Mouse (Mus musculus): ENCODE data around the gene Zmiz1.

The Zmiz1 gene

DNA sequence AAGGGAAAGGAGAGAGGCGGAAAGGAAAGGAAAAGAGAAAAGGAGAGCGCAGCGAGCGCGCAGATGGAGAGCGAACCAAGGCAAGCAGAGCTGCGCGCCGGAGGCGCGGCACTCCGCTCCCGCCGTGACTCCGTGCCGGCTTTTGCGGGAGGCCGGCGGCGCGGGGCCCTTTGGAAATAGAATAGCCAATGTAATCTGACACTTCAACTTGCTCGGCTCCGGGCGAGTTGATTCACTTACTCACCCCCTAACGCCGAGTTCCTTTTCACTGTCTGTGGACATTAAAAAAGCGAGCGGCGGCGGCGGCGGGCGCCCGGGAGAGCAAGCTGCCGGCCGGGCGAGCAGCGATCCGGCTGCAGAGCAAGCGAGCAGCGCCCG, at the start of gene Zmiz1:
Gene Zmiz1 (plus strand): TSS at position 170 of the 378 bp plus-strand sequence.
- DNase-seq (ENCODE audit: low read depth, low spot score) = peak; percentile 90

DNA sequence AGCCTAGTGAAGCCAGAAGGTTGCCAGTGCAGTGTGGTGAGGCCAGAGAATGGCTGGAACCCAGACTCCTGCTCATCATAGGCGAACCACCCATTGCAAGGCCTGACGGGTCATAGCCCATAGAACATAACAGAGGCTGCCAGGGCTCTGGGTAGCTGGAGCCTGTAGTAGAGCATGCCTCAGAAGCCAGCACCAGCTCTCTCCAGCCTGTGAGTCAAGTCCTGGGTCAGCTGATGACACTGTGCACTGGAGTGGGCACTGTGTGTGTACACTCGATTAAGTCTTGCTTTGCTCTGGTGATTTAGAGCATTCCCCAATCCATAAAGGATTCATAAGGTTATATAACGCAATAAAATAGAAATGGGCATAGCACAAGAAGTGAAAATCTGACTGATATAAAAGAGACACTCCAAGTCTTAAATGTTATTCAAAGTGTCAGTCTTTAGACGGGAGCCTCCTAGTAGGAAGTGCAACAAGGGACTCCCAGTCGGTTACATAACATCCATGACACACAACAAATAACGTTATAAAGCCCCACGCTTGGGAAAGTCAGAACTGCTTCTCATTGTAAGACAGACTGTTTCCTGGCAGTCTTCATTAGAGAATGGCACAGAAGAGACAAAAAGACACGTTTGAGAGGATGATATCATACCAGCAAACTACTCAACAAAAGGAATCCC, 47.0 kb upstream of the Zmiz1 start:
- DNase-seq (ENCODE audit: low read depth, low spot score) = no peak

GRCm38 (mm10) chr14:25412811-25413210, 46.2 kb upstream of the Zmiz1 start:
- DNase-seq (ENCODE audit: low read depth, low spot score) = no peak

GRCm38 (mm10) chr14:25413510-25413909, 45.5 kb upstream of the Zmiz1 start:
- no peak for DNase-seq (ENCODE audit: low read depth, low spot score)

DNA sequence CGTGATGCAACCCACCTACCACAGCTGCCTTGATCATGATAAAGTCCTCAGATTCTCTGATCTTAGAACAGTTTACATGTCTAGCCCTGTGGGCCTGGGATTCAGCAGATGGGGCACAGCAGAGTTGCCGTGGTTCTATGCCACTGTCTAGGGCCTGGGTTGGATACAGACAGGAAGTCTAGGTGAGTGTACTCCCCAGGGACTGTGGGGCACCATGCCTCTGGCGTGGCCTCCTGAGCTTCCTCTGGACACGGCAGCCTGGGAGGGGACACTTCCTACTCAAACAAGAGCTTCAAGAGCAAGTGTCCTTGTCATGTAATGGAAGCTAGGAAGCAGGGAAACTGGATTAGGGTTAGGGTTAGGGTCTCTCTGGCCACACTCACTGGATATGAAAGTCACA, 44.9 kb upstream of the Zmiz1 start:
- no peak for DNase-seq (ENCODE audit: low read depth, low spot score)

DNA sequence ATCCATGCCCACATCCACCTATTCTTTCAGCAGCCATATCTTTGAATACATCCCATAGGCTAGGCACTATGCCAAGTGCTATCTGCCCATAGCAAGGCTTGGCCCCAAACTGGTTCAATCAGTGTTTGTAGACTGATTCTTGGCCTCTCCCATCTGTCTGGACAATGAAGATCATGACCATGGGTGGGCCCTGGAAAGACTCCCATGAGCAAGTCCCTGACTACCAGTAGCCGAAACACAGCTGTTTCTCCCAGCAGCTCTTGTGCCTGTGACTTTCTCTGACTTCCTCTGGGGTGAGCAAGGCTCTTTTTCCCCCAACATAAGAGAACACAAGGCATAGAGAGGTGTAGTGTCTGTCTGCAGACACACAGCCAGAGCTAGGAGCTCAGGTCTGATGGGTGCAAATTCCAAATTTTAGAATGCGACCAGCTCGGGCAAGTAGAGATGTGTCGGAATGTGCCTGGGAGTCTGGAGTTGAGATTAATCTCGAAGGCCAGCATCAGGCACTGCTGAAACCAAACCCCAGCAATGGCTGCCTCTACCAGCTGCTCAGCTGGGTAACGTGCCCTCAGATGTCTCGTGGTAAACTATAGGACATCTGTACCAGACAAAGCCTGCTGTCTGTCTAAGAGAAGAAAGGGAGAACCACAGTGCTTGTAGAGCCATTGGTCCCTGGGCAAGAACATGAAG, 38.8 kb upstream of the Zmiz1 start:
- DNase-seq (ENCODE audit: low read depth, low spot score) = no peak

DNA sequence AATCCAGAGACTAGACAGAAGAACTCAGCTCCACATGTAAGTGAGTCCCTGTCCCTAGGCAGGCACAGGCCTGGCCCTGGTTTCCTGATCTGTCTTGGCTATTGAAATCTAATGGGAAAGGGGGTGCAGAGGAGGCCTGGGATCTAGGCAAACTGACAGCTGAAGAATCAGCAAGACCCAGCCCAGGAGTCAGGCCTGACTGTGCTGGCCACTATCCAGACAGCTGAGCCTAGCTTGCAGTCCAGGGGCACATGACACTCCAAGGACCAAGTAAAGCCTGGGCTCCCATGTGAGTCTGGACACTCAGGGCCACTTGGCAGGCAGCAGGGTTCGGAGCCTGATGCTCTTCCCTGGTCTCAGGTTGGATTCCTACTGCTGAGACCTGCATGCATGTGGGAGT, 38.0 kb upstream of the Zmiz1 start:
- DNase-seq (ENCODE audit: low read depth, low spot score) = no peak

DNA sequence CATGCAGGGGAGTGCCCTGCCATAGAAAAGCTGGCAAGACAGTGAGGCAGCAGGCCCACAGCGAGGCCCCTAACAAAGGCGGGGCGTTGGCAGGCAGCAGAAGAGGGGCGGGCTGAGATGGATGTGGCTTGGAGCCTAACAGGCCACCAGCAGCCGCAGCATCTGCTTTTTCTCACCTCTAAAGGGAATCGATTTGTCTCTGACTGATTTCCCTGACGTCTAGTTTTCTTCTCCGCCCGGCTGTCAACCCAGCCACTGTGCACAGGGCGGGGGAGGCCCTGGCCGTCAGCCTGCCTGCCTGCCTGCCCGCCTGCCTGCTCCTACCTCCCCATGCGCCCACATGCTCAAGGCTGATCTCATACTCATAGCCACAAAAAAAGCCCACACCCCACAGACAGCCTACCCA, 37.4 kb upstream of the Zmiz1 start:
- DNase-seq (ENCODE audit: low read depth, low spot score) = peak; percentile 63

DNA sequence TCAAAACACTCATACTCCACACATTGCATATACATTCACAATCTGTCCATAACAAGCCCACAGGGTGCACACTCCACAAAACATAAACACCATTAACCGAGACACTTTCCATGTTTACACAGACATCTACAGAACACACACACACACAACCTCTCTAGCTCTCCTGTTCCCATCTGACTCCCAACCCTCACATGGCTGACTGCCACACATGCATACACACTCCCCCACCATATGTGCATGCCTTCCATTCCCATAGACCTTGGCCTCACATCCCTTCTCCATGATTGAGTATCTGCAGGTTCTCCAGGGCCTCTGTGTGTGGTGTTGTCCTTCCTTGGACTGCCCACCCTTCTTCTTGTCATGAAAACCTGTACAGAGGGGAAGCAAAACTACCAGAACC, 36.0 kb upstream of the Zmiz1 start:
- DNase-seq (ENCODE audit: low read depth, low spot score) = no peak

DNA sequence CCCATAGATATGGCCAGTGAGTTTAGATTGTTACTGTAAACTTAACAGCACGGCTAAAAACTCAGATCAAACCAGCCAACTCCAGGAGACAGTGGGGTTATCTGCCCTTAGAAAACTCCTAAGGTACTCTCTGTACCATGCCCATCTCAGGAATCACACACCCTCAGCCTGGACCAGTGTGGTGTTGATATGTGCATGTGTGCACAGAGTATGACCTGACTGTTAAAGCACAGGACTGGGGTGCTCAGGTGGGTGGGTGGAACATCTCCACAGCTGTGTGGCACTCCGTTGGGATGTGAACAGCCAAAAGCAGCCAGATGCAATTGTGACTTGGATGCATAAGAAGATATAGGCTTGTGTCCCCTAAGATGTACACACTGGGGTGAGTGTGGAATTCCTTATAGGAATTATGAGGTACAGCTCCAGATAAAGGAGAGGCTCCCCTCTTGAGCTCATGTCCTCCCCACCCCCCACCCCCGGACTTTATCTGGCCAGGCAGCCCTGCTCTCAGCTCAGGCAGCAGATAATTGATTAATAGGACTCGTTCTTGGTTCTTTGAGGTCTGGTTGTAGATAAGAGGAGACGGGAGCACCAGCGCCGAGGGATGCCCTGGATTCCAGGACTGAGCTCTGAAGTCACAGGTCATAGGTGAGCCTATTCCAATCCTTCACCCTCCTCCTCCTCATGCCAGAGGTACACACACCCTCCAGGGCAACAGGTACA, 35.1 kb upstream of the Zmiz1 start:
- no peak for DNase-seq (ENCODE audit: low read depth, low spot score)

DNA sequence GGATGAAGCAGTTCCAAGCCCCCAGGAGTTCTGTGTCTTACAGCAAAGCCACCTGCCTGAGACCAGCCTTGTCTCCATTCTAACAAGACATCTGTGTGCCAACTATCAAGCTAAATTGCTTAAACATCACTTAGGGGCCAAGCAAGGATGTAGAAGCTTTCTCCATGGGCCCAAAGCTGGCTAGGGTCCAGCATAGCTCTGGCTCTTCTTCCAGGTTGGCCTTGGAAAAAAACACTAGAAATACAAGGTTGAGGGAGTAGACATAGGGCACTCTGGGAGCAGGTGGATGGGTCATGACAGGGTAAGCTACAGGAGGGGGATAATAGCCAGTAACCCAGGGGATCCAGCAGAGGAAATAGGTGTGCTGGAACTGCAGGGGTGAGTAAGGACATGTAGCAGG, 20.7 kb upstream of the Zmiz1 start:
- DNase-seq (ENCODE audit: low read depth, low spot score) = no peak

DNA sequence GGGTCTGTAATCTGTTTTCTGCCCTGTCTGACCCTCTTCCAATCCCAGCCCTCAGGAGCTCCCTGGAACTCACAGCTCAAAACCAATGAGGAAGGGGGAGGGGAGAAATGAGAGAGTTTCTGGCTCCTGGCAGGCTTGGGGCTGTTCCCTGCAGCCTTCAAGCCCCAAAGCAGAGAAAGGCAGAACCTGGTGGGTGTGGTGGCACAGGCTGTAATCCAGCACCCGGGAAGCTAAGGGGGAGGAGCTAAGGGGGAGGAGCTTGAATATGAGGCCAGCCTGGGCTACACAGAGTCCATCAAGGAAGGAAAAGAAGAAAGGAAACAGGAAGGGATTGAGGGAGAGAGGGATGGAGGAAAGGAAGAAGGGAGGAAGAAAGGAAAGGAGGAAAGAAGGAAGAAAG, 18.9 kb upstream of the Zmiz1 start:
- DNase-seq (ENCODE audit: low read depth, low spot score) = no peak

DNA sequence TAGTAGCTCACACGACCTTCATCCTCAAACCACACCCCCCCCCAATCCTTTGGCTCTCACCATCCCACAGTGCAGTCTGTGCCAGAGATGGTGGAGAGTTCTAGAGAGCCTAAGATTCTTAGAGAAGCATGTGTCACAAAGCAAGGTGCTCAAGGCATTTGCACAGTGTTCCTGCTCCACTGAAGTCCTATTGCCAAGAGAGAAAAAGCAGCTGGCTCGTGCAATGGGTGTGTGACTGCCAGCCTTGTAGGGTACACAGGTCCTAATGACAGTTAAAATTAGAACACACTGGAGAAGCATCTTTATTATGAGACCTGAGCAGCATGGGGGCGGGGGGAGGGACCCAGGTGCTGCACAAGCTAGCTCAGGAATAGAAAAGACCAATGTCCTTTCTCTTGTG, 18.2 kb upstream of the Zmiz1 start:
- DNase-seq (ENCODE audit: low read depth, low spot score) = no peak

GRCm38 (mm10) chr14:25441469-25441868, 17.5 kb upstream of the Zmiz1 start:
- DNase-seq (ENCODE audit: low read depth, low spot score) = no peak

DNA sequence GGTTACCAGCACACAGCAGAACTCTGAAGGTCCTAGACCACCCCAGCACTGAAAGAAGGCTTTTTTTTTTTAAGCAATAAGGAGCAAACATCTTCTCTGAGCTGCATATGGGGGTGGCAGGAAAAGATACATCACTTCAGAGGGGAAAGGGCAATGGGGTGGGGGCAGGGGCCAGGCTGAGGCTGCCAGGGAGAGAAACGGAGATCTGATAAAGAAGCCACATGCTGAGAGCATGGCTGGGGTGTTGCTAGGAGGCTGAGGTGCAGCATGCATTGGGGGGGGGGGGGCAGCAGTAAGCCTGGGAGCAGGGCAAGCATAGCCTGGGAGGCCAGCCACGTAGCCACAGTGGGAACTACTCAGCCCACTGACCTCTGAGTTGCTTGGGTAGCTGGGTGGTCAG, 16.3 kb upstream of the Zmiz1 start:
- DNase-seq (ENCODE audit: low read depth, low spot score) = peak; percentile 47

GRCm38 (mm10) chr14:25447136-25447775, 11.7 kb upstream of the Zmiz1 start:
- no peak for DNase-seq (ENCODE audit: low read depth, low spot score)

DNA sequence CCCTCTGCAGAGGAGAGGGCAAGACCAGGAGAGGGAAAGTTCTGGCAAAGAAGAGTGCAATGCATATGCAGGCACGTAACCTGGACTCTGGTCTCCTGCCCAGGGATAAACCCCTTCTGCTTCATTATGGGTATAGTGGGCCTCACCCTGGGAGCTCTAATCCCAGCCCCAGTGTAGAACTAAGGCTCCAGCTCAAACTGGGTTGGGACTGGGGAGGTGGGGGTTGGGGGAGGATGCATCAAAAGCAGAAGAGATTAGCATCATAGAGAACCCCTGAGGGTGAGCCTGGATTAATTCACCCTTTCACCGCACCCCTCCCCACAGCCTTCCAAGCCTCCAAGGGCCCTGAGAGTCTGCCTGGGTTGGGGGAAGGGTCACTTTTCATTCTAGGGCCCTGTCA, 10.5 kb upstream of the Zmiz1 start:
- no peak for DNase-seq (ENCODE audit: low read depth, low spot score)

DNA sequence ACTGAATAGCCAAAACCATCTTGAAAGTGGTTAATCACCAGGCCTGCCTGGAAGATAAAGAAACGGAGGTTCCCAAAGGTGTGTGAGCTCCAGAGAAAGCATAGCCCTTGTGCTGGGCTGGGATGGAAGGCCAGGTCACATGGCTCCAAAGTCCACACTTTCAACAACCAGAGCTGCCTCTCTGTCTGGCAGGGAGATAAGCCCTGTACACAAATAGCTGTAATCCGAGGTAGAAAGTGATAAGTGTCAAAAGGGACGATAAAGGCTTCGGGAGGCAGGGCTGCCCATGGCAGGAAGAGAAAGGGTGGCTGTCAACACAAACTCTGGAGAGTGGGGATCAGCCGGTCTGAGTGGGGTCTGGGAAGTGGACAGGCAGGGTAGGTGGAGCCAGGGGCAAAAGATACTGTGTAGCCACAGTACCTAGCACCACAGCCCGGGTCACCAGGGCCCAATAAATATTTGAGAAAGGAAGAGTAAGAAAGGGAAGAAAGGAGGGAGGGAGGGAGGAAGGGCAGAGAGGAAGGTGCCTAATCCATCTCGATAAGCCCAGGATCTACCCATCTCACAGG, 7.8 kb upstream of the Zmiz1 start:
- DNase-seq (ENCODE audit: low read depth, low spot score) = no peak

DNA sequence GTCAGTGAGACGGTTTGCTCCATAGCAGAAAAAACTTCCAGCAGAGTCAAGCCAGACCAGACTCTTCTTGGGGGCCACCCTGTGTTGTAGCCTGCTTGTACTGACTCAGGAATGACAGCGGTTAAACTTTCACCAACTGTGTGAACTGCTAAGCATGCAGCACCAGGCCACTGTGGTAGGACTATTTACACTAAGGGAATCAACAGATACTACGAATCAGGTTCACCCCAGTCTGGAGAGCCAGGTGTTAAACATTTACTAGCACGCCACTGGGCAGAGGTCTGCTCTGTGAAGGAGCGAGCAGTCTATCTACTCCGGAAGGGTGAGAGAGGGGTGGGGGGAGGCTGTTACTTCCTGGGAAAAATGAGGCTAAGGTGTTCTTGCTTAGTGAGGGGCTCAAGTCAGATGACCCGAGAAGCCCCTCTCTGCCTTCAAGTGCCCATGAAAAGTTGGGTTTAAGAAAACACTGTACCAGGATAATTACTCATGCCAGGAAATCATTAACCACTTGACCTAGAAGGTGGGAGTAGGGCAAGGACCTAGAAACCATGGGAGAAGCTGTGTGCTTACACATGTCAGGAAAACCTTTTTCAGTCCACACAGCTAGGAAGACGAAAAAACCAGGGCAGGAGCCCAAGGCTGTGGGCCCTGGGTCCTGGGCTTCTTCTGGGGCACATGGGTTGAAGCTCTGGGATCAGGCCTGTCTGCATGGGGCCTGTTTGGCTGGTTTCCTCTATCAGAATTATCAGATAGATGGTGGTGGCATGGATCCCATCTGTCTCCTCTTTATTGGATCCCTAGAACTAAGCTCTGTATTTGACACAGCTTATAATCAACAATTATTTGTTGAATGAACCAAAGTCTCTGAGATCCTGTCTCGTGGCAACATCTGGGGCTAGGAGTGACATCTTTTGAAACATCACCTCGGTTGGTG, 7.0 kb upstream of the Zmiz1 start:
- DNase-seq (ENCODE audit: low read depth, low spot score) = no peak

GRCm38 (mm10) chr14:25452633-25453025, 6.4 kb upstream of the Zmiz1 start:
- no peak for DNase-seq (ENCODE audit: low read depth, low spot score)
